Mouse (Mus musculus) heart, embryonic 16.5 days (tissue): ENCODE measurements around the gene Glo1. TPM values are rescaled to one million over a fixed set of nuclear protein-coding genes. Genes with fewer than 3 reads are reported as not detected.
A peak's percentile ranks its signal among the peaks of the same experiment; 100 is the strongest.
"Not testable (repeated sequence)": the region's sequence is repeated elsewhere in the genome, so short reads cannot be mapped to it uniquely, and the experiment has no call there.

Source experiments
- ATAC-seq: fragments of 200-750 bp; cut with Nextera tagmentation; replicated peaks from 2 replicates; pipeline ENCODE4 v1.8.0; 2017; ENCODE audit warnings: moderate number of reproducible peaks; ENCODE audit not compliant: insufficient read depth, low FRiP score; ENCODE audit errors: extremely low read depth
- H3K27ac ChIP-seq: fragments of 300-500 bp; sonication (generic); 2 replicates; pipeline ENCODE4 v1.5.1; 2014; ENCODE audit warnings: mild to moderate bottlenecking, low read length, control low read depth, moderate library complexity
- H3K27me3 ChIP-seq: fragments of 300-500 bp; sonication (generic); 2 replicates; pipeline ENCODE4 v1.6.1; 2014; ENCODE audit warnings: low read length, mixed read lengths; ENCODE audit not compliant: control insufficient read depth, insufficient read depth
- H3K36me3 ChIP-seq: fragments of 300-500 bp; sonication (generic); 2 replicates; pipeline ENCODE4 v1.6.1; 2014; ENCODE audit not compliant: control insufficient read depth, insufficient read depth
- H3K4me1 ChIP-seq: fragments of 300-500 bp; sonication (generic); 2 replicates; pipeline ENCODE4 v1.6.1; 2014; ENCODE audit warnings: low read length, mixed read lengths; ENCODE audit not compliant: control insufficient read depth, insufficient read depth
- H3K4me2 ChIP-seq: fragments of 300-500 bp; sonication (generic); 2 replicates; pipeline ENCODE4 v1.6.1; 2014; ENCODE audit warnings: low read depth, mild to moderate bottlenecking, control low read depth, low read length
- H3K4me3 ChIP-seq: fragments of 300-500 bp; sonication (generic); 2 replicates; pipeline ENCODE4 v1.5.1; 2014; ENCODE audit warnings: mild to moderate bottlenecking, control low read depth, low read length
- H3K9ac ChIP-seq: fragments of 300-500 bp; sonication (generic); 2 replicates; pipeline ENCODE4 v1.6.1; 2014; ENCODE audit warnings: low read length, control low read depth
- H3K9me3 ChIP-seq: fragments of 300-500 bp; sonication (generic); replicated peaks from 2 replicates; pipeline ENCODE4 v1.6.1; 2016; ENCODE audit warnings: low read length; ENCODE audit not compliant: control insufficient read depth
- WGBS: fragments of 180-500 bp; shearing (Covaris S2); extraction: QIAGEN DNeasy Blood & Tissue Kit; methylation state at CpG from one replicate; pipeline ENCODE4 v1.1.7; 2014; 5-methylcytosine and 5-hydroxymethylcytosine counted together
- polyA plus RNA-seq: library from polyadenylated mRNA; unstranded; fragments of >200 nt; fragmentation: Nextera tagmentation; extraction: Ambion mirVana; gene quantifications from 2 replicates; pipeline ENCODE4 v1.2.1, GENCODE M21; 2015

Glo1 gene
- polyA plus RNA-seq = 189 and 198 TPM in 2 replicates

GRCm38 (mm10) chr17:30626719-30627118 is at the start of gene Glo1:
Gene Glo1, minus strand, starts transcription at chr17:30626871.
- H3K9ac ChIP-seq, H3K27ac ChIP-seq, H3K36me3 ChIP-seq, H3K4me3 ChIP-seq, H3K4me2 ChIP-seq, H3K4me1 ChIP-seq, H3K9me3 ChIP-seq, H3K27me3 ChIP-seq, ATAC-seq: not testable (repeated sequence)
- no CpG with 5 or more reads among the region's 20 CpGs for WGBS

GRCm38 (mm10) chr17:30675021-30675740 is 48.5 kb upstream of the Glo1 start:
- H3K36me3 ChIP-seq = no peaks in the 10 kb centered on the region
- WGBS = 74% methylated on average over 9 of the region's 9 CpGs
- no peaks in the 10 kb centered on the region for H3K4me1 ChIP-seq
- H3K4me3 ChIP-seq = no peak overlapping the region
- no peaks in the 10 kb centered on the region for H3K27me3 ChIP-seq
- no peak for ATAC-seq
- H3K9me3 ChIP-seq = no peaks in the 10 kb centered on the region; the same call in 1 of the 2 replicates
- no peak overlapping the region for H3K4me2 ChIP-seq
- H3K9ac ChIP-seq = no peak overlapping the region
- no peak overlapping the region for H3K27ac ChIP-seq

GRCm38 (mm10) chr17:30673023-30673422 is 46.4 kb upstream of the Glo1 start:
- WGBS = 89% methylated on average over 6 of the region's 6 CpGs
- H3K4me1 ChIP-seq = no peaks in the 10 kb centered on the region
- H3K9me3 ChIP-seq = no peaks in the 10 kb centered on the region
- no peak for ATAC-seq
- H3K4me2 ChIP-seq = no peak overlapping the region
- H3K27ac ChIP-seq = no peak overlapping the region
- H3K36me3 ChIP-seq = no peaks in the 10 kb centered on the region
- H3K4me3 ChIP-seq = no peak overlapping the region
- no peaks in the 10 kb centered on the region for H3K27me3 ChIP-seq
- no peak overlapping the region for H3K9ac ChIP-seq

- no peaks in the 10 kb centered on the region for H3K9me3 ChIP-seq
- no peaks in the 10 kb centered on the region for H3K4me1 ChIP-seq
- H3K27me3 ChIP-seq = no peaks in the 10 kb centered on the region
- no peak overlapping the region for H3K4me2 ChIP-seq
- no peak overlapping the region for H3K4me3 ChIP-seq
- H3K36me3 ChIP-seq = no peaks in the 10 kb centered on the region
- 81% methylated on average over 4 of the region's 4 CpGs for WGBS
- H3K9ac ChIP-seq = no peak overlapping the region
- H3K27ac ChIP-seq = no peak overlapping the region
- no peak for ATAC-seq
Measured at GRCm38 (mm10) chr17:30672556-30672955, 45.9 kb upstream of the Glo1 start.

GRCm38 (mm10) chr17:30664856-30665255 is 38.2 kb upstream of the Glo1 start:
- WGBS = 72% methylated on average over 5 of the region's 5 CpGs
- Histone ChIP-seq H3K4me3 (no peak overlapping the region), H3K9ac (no peak overlapping the region), H3K4me2 (no peak overlapping the region), H3K27me3 (no peaks in the 10 kb centered on the region), H3K36me3 (no peaks in the 10 kb centered on the region), H3K27ac (no peak overlapping the region), H3K9me3 (peaks cover 5% of the 10 kb centered on the region; the same call in 1 of the 2 replicates), H3K4me1 (no peaks in the 10 kb centered on the region)
- no peak for ATAC-seq

- Histone ChIP-seq H3K9me3 (peaks cover 5% of the 10 kb centered on the region; the same call in 1 of the 2 replicates), H3K36me3 (no peaks in the 10 kb centered on the region), H3K4me1 (no peaks in the 10 kb centered on the region), H3K27me3 (no peaks in the 10 kb centered on the region), H3K4me2 (no peak overlapping the region), H3K9ac (no peak overlapping the region), H3K27ac (no peak overlapping the region), H3K4me3 (no peak overlapping the region)
- ATAC-seq = no peak
- 88% methylated on average over 8 of the region's 8 CpGs for WGBS
Measured at GRCm38 (mm10) chr17:30663170-30663569, 36.5 kb upstream of the Glo1 start.

- no peaks in the 10 kb centered on the region for H3K36me3 ChIP-seq
- H3K4me1 ChIP-seq = no peaks in the 10 kb centered on the region
- H3K9me3 ChIP-seq = peaks cover 5% of the 10 kb centered on the region; the same call in 1 of the 2 replicates
- no peak overlapping the region for H3K27ac ChIP-seq
- H3K4me2 ChIP-seq = no peak overlapping the region
- no peaks in the 10 kb centered on the region for H3K27me3 ChIP-seq
- H3K4me3 ChIP-seq = no peak overlapping the region
- H3K9ac ChIP-seq = no peak overlapping the region
- no peak for ATAC-seq
- WGBS = 71% methylated on average over 8 of the region's 8 CpGs
Measured at GRCm38 (mm10) chr17:30662131-30662530, 35.5 kb upstream of the Glo1 start.

- Histone ChIP-seq H3K4me1 (no peaks in the 10 kb centered on the region), H3K4me3 (peak overlapping the region; percentile 58), H3K4me2 (peak overlapping the region; percentile 56), H3K27ac (peak overlapping the region; percentile 69), H3K36me3 (no peaks in the 10 kb centered on the region), H3K9ac (peak overlapping the region; percentile 50), H3K27me3 (no peaks in the 10 kb centered on the region), H3K9me3 (no peaks in the 10 kb centered on the region)
- WGBS = 15% methylated on average over 13 of the region's 13 CpGs
- ATAC-seq = peak; percentile 65
Measured at GRCm38 (mm10) chr17:30658152-30658544, 31.5 kb upstream of the Glo1 start.

- Histone ChIP-seq H3K9ac (peak overlapping the region; percentile 50), H3K36me3 (no peaks in the 10 kb centered on the region), H3K27ac (peak overlapping the region; percentile 69; the same call in 1 of the 2 replicates), H3K27me3 (no peaks in the 10 kb centered on the region), H3K9me3 (0 out of 2 replicates have a peak, but pooled peaks cover 5% of the 10 kb centered on the region), H3K4me1 (no peaks in the 10 kb centered on the region), H3K4me2 (peak overlapping the region; percentile 56), H3K4me3 (peak overlapping the region; percentile 58)
- 60% methylated on average over 8 of the region's 8 CpGs for WGBS
- no peak for ATAC-seq
Measured at GRCm38 (mm10) chr17:30657530-30658151, 31.0 kb upstream of the Glo1 start.
